Mouse (Mus musculus) neural tube, embryonic 12.5 days (tissue): ENCODE results near the gene Elk3. TPM values are rescaled to one million over a fixed set of nuclear protein-coding genes. Genes with fewer than 3 reads are reported as not detected.

Experiments
- ATAC-seq: fragments of 200-750 bp; cut with Nextera tagmentation; 2 replicates; pipeline ENCODE4 v1.8.0; 2017; ENCODE audit warnings: low read depth, mild to moderate bottlenecking, moderate TSS enrichment, moderate library complexity; ENCODE audit not compliant: low FRiP score
- H3K27ac ChIP-seq: fragments of 300-500 bp; sonication (generic); 2 replicates; pipeline ENCODE4 v1.5.1; 2016
- H3K27me3 ChIP-seq: fragments of 300-500 bp; sonication (generic); replicated peaks from 2 replicates; pipeline ENCODE4 v1.6.1; 2016; ENCODE audit warnings: mild to moderate bottlenecking
- H3K36me3 ChIP-seq: fragments of 300-500 bp; sonication (generic); 2 replicates; pipeline ENCODE4 v1.6.1; 2016; ENCODE audit warnings: mild to moderate bottlenecking
- H3K4me1 ChIP-seq: fragments of 300-500 bp; sonication (generic); 2 replicates; pipeline ENCODE4 v1.6.1; 2016
- H3K4me2 ChIP-seq: fragments of 300-500 bp; sonication (generic); replicated peaks from 2 replicates; pipeline ENCODE4 v1.6.1; 2016; ENCODE audit warnings: mild to moderate bottlenecking
- H3K4me3 ChIP-seq: fragments of 300-500 bp; sonication (generic); 2 replicates; pipeline ENCODE4 v1.5.1; 2016
- H3K9ac ChIP-seq: fragments of 300-500 bp; sonication (generic); 2 replicates; pipeline ENCODE4 v1.6.1; 2016; ENCODE audit warnings: mild to moderate bottlenecking
- H3K9me3 ChIP-seq: fragments of 300-500 bp; sonication (generic); 2 replicates; pipeline ENCODE4 v1.6.1; 2016; ENCODE audit warnings: mild to moderate bottlenecking
- WGBS: fragments of 180-500 bp; shearing (Covaris S2); methylation state at CpG from one replicate; pipeline ENCODE4 v1.1.7; 2016; 5-methylcytosine and 5-hydroxymethylcytosine counted together
- polyA plus RNA-seq: library from polyadenylated mRNA; unstranded; fragments of >200 nt; fragmentation: Nextera tagmentation; extraction: Ambion mirVana; gene quantifications from 2 replicates; pipeline ENCODE4 v1.2.1, GENCODE M21; 2016

The Elk3 gene
- polyA plus RNA-seq, 1 experiment from 2014 or later = 21.3 TPM

DNA sequence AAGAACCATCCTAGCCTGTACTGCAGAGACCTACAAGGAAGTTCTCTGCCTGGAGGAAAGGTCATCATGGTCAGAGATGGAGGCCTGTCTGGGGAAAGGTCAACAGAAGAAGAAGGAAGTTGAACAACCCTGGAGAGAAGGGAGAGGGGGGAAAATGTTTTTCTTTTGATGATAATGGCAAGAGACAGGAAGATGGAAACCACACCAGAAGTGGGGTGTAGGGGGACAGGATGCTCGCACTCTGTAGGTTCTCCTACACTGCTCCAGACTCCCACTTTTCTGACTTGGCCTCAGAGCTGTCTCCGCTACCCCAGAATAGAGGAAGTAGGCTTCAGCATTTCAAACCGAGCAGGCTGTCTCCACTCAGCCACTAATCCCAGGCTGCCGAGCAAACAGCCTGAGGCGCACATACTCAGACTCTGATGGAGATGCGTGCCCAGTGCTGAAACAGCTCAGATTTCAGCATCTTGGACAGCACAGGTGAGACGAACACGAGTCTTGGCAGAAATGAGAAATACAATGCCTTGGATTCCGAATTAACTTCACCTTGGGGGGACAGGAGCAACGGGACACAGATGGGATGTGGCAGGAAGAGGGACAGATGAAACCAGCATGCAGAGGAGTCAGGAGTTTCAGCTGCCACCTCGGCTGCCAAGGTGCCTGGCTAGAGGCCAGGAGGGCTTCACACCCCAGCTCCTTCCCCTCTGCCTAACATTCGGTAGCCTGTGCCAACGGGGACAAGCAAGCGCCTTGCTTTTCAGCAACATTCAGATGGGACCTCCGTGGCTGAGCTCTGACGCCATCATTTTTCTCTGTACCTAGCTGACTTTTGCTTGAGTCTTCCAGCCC is 49.6 kb downstream of the Elk3 start:
- ATAC-seq = no peak
- H3K4me2 ChIP-seq = peak overlapping the region; percentile 38
- H3K9me3 ChIP-seq = no peaks in the 10 kb centered on the region
- 0 out of 2 replicates have a peak, but pooled peaks cover 4% of the 10 kb centered on the region for H3K36me3 ChIP-seq
- no peak overlapping the region for H3K4me3 ChIP-seq
- H3K9ac ChIP-seq = 0 out of 2 replicates have a peak overlapping the region, but pooled peaks have one; percentile 17
- 42% methylated on average over 16 of the region's 16 CpGs for WGBS
- no peaks in the 10 kb centered on the region for H3K27me3 ChIP-seq
- peaks cover 33% of the 10 kb centered on the region for H3K4me1 ChIP-seq
- H3K27ac ChIP-seq = no peak overlapping the region

DNA sequence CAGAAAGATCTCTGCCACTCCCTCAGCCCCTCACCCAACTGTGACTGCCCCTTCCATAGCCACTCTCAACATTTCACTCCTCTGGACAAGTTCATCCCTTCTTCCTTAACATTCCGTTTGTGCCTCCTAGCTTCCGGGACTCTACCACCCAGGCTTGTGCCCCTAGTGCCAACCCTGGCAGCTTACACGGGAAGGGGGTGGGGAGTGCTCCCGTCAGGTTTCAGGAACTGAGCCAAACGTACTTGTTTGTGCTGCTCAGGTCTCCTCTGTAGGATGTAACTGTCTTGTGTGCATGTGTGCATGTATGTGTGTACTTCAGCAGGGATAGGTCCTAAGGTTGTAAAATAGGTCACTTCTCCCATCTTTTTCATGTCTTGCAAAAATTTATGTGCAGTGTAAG is 51.1 kb downstream of the Elk3 start:
- ATAC-seq = no peak
- peaks cover 44% of the 10 kb centered on the region for H3K4me1 ChIP-seq

DNA sequence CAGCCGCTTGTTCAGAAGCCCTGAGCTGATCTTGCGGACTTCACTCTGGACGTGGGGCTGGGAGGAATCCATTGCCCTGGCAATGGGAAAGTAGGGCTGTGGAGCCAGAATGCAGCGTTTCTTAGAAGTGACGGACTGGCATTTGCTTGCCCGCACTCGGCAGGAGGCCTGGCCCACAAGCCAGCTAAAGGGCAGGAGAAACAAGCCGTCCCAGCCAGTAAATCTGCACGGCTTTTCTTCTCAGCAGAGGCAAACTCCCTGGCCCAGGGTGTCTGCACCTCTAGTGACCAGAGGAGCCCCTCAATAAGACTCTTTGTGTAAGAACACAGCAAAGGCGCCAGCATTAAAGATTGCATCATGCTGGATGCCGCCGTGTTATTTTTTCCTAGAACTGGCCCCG is 55.6 kb downstream of the Elk3 start:
- no peak for ATAC-seq
- Histone ChIP-seq H3K4me2 (0 out of 2 replicates have a peak overlapping the region, but pooled peaks have one; percentile 27), H3K36me3 (peaks cover 9% of the 10 kb centered on the region; the same call in 1 of the 2 replicates), H3K4me3 (no peak overlapping the region), H3K27me3 (no peaks in the 10 kb centered on the region), H3K4me1 (peaks cover 12% of the 10 kb centered on the region), H3K27ac (no peak overlapping the region), H3K9ac (no peak overlapping the region), H3K9me3 (no peaks in the 10 kb centered on the region)
- 16% methylated on average over 13 of the region's 13 CpGs for WGBS

More for the DNA sequence above, 51.1 kb downstream of the Elk3 start:
- no peak overlapping the region for H3K27ac ChIP-seq
- H3K4me3 ChIP-seq = no peak overlapping the region
- no peaks in the 10 kb centered on the region for H3K9me3 ChIP-seq
- no peak overlapping the region for H3K9ac ChIP-seq
- H3K36me3 ChIP-seq = no peaks in the 10 kb centered on the region
- H3K27me3 ChIP-seq = no peaks in the 10 kb centered on the region
- H3K4me2 ChIP-seq = no peak overlapping the region
- 78% methylated on average over 5 of the region's 5 CpGs for WGBS

DNA sequence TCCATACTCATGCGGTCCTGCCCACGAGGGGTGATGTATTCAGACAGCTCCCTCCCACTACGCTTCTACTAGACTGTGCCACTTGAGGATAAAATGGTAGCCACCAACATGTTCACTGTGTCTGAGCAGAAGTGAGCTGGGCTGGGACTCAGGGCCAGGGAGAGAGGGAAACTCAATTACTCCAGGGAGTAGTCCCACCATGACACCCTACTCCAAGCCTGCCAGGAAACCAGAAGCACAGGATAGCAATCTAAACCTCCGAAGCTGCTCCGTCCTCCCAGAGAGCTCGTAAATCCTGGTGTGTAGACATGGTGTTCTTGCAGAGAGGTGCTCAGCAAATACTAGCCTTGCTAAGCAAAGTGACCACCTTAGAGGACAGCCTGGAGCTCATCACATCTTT is 57.8 kb downstream of the Elk3 start:
- Histone ChIP-seq H3K9ac (no peak overlapping the region), H3K9me3 (no peaks in the 10 kb centered on the region), H3K27ac (no peak overlapping the region), H3K27me3 (no peaks in the 10 kb centered on the region), H3K4me1 (peaks cover 12% of the 10 kb centered on the region), H3K36me3 (peaks cover 17% of the 10 kb centered on the region), H3K4me2 (no peak overlapping the region), H3K4me3 (no peak overlapping the region)
- ATAC-seq = no peak
- 82% methylated on average over 6 of the region's 6 CpGs for WGBS

DNA sequence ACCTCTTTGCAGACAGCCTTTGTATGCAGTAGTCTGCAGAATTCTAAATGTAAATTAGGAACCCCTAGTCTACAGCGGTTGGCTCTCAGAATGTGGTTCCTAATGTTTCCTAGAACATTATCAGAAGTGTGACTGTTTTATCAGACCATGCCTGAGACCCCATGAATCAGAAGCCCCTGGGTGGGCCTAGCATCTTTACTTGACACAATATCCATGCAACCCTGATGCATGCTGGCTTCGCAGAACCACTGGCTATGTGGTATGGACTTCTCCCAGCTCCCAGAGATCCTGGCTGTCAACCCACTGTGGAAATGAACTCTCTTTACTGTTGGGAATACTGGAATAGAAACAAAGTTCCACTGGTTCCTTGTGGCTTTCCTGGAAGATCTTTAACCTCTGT is 58.3 kb downstream of the Elk3 start:
- Histone ChIP-seq H3K36me3 (peaks cover 17% of the 10 kb centered on the region), H3K27ac (no peak overlapping the region), H3K4me1 (peaks cover 16% of the 10 kb centered on the region), H3K9ac (no peak overlapping the region), H3K27me3 (no peaks in the 10 kb centered on the region), H3K4me2 (no peak overlapping the region), H3K4me3 (no peak overlapping the region), H3K9me3 (no peaks in the 10 kb centered on the region)
- 95% methylated on average over 2 of the region's 2 CpGs for WGBS
- ATAC-seq = no peak

DNA sequence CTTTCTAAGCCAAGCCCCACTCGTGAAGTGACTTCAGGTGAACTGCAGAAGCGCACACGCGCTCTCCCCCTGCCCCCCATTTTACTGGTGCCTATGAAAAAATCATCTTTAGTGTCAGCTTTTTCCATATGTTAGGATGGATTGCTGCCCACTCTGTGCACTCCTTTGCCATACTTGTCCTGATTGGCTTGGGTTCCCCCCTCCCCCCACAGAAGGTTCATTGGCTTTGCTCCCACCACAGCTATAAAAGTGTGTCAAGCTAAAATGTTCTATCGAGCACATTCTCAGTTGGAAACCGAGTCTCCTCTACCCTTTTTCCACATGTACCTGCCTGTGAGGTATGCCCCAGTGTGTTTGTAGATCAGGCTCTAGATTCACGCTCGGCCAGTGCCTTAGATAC is 59.5 kb downstream of the Elk3 start:
- Histone ChIP-seq H3K4me3 (no peak overlapping the region), H3K27me3 (no peaks in the 10 kb centered on the region), H3K9me3 (no peaks in the 10 kb centered on the region), H3K27ac (no peak overlapping the region), H3K36me3 (peaks cover 17% of the 10 kb centered on the region), H3K4me2 (no peak overlapping the region), H3K9ac (no peak overlapping the region), H3K4me1 (peaks cover 18% of the 10 kb centered on the region)
- WGBS = 88% methylated on average over 8 of the region's 8 CpGs
- ATAC-seq = no peak

DNA sequence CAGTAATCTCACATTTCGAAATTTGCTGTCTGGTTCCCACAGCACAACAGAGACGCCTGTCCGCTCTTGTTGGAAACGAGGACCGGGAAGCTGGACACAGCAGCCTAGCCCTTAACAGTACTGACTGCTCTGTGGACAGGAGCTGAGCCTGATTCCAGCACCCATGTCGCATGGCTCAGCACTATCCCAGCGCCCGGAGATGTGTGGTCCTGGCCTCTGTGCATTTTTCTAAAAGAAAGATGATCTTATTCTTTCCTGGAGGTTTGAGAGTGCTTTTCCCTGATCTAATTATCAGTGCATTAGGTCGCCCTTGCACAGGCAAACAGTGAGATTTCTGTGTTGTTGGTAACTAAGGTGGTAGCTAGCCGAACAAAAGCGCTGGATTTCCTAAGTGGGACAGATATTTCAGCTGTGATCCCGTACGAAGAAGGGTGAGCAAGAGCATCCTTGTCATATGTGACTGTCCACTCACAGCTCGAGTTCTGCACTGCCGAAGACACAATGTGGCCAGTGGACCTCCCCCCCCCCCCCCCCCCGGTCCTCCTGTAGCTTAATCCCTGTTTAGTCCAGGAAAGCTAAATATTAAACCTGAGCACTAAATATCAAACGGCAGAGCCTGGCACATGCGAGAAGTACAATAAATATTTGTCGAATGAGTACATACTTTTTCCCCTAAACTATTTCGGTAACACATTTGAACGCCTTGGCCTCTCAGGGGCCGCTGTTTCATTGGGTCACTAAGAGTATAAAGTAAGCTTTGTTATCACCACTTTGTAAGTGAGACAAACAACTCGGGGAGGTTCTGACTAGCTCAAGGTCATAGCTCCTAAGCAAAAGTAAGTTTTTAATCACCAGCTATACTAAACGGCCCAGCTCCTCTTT is 60.3 kb downstream of the Elk3 start:
- Histone ChIP-seq H3K4me3 (no peak overlapping the region), H3K27me3 (no peaks in the 10 kb centered on the region), H3K9ac (no peak overlapping the region), H3K4me1 (peaks cover 16% of the 10 kb centered on the region), H3K4me2 (no peak overlapping the region), H3K36me3 (peaks cover 17% of the 10 kb centered on the region), H3K9me3 (no peaks in the 10 kb centered on the region), H3K27ac (no peak overlapping the region)
- WGBS = 87% methylated on average over 24 of the region's 24 CpGs
- no peak for ATAC-seq

DNA sequence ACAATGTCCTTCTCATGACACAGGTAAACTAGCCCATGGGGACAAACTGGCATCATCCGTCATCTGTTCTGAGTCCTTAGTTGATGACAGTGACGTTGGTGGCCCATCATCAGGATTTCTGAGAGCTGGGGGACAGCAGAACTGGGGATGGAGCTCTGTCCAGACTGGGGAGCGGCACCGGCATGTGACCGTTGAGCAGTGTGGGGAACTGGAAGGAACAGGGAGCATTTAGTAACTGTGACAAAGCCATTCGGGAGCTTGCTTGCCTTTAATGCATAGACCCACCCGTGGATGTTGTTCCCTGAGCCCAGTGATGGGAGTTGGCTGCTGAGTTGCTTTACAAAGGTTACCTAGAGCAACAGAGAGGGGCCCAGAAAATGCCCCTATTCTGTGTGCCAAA is 61.0 kb downstream of the Elk3 start:
- Histone ChIP-seq H3K27ac (no peak overlapping the region), H3K27me3 (no peaks in the 10 kb centered on the region), H3K4me3 (no peak overlapping the region), H3K9me3 (no peaks in the 10 kb centered on the region), H3K36me3 (peaks cover 17% of the 10 kb centered on the region), H3K4me2 (no peak overlapping the region), H3K9ac (no peak overlapping the region), H3K4me1 (peaks cover 8% of the 10 kb centered on the region)
- WGBS = 62% methylated on average over 7 of the region's 7 CpGs
- no peak for ATAC-seq

DNA sequence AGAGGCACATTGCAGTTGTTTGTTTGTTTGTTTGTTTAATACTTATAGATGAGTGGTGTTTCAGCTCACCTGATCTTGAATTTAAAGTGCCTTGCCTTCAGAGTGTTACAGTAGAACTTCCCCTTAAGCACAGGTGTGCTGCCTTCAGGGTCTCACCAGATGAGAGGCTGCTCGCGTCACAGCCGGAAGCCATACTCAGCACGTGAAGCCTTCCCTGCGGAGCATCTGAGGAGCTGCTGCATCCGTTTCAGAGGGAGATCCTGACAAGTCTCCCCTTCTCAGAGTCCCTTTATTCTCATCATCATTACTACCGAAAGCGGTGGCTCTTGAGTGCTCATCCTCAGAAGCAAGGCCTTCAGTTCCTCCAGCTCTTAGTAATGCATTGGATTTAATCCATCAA is 62.5 kb downstream of the Elk3 start:
- Histone ChIP-seq H3K9ac (no peak overlapping the region), H3K4me2 (no peak overlapping the region), H3K4me3 (no peak overlapping the region), H3K9me3 (no peaks in the 10 kb centered on the region), H3K36me3 (peaks cover 19% of the 10 kb centered on the region), H3K27me3 (no peaks in the 10 kb centered on the region), H3K4me1 (0 out of 2 replicates have a peak, but pooled peaks cover 7% of the 10 kb centered on the region), H3K27ac (no peak overlapping the region)
- WGBS = 76% methylated on average over 8 of the region's 8 CpGs
- ATAC-seq = no peak

DNA sequence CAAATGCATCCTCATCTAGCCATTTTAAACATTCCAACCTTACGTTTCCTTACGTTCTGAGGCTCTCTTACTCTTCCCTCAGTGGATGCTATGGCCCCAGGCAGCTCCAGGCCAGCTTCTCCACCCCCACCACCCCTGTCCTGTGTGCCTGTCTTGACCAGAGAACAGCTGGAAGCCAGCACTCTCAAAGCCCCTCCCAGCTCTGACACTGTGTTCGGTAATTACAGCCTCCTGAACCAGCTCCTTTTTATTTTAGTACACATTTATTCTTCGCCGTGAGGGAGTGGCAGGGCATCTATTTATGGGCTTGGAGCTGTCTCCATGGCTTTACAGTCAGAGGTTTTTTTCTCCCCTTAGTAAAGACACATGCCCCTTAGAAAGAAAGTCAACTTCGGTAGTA is 63.0 kb downstream of the Elk3 start:
- Histone ChIP-seq H3K4me3 (no peak overlapping the region), H3K27me3 (no peaks in the 10 kb centered on the region), H3K36me3 (peaks cover 14% of the 10 kb centered on the region), H3K27ac (no peak overlapping the region), H3K9me3 (no peaks in the 10 kb centered on the region), H3K4me1 (0 out of 2 replicates have a peak, but pooled peaks cover 7% of the 10 kb centered on the region), H3K4me2 (no peak overlapping the region), H3K9ac (no peak overlapping the region)
- 31% methylated on average over 6 of the region's 6 CpGs for WGBS
- ATAC-seq = no peak

DNA sequence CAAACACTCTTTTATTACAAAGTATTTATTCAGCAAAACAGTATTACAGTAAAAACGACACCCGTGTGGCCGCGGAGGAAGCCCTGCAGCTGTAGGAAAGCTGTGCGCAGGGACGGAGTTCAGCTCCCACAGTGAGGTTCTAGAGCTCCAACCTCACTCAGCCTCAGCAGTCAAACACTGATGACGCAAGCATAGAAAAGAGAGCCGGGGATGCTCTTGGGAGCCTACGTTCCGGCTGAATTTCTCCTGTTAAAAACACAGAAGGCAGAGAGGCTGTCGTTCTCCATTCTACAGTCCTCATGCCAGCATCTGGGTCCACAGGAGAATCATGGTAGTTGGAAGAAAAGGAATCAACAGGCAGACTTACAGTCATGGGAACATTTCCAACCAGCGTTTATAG is 63.5 kb downstream of the Elk3 start:
- no peak overlapping the region for H3K4me3 ChIP-seq
- no peaks in the 10 kb centered on the region for H3K9me3 ChIP-seq
- peaks cover 11% of the 10 kb centered on the region for H3K36me3 ChIP-seq
- no peak overlapping the region for H3K4me2 ChIP-seq
- no peak overlapping the region for H3K27ac ChIP-seq
- H3K4me1 ChIP-seq = 0 out of 2 replicates have a peak, but pooled peaks cover 7% of the 10 kb centered on the region
- WGBS = 89% methylated on average over 12 of the region's 12 CpGs
- no peaks in the 10 kb centered on the region for H3K27me3 ChIP-seq
- ATAC-seq = no peak
- H3K9ac ChIP-seq = no peak overlapping the region

DNA sequence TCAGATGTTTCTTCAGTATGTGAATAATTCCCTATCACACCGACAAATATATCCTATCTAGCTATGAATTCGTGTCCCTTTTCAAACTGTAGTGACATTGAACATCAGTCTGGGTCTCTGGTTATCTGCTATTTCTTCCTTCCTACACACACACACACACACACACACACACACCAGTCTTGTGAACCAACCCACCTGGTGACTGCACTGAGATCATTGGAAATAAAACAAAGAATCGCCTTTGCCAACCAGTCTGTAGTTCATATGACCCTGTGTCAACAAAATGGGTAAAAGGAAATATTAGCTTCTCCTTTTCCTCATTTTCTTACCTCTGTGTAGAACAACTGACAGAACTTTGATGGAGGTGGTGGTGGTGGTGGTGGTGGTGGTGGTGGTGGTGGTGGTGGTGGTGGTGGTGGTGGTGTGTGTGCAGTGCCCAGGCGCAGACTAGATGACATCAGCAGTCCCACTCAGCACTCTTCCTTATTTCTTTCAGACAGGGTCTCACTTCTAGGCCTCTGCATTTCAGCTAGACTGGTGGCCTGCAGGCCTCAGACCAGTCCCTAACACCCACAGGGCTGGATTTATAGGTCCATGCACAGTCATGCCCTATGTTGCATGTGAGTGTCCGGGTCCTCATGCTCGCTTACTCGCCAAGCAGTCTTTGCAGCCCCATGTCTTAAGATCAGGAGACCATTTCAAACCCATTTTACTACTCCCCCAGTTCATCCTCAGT is 64.6 kb downstream of the Elk3 start:
- Histone ChIP-seq H3K4me2 (no peak overlapping the region), H3K4me3 (no peak overlapping the region), H3K36me3 (peaks cover 18% of the 10 kb centered on the region), H3K27me3 (no peaks in the 10 kb centered on the region), H3K4me1 (0 out of 2 replicates have a peak, but pooled peaks cover 7% of the 10 kb centered on the region), H3K27ac (no peak overlapping the region), H3K9me3 (no peaks in the 10 kb centered on the region), H3K9ac (no peak overlapping the region)
- 92% methylated on average over 7 of the region's 7 CpGs for WGBS
- no peak for ATAC-seq
